Mouse (Mus musculus) inflammation-experienced regulatory T-cells, adult 6 months (primary cell): Measurements from ENCODE around the gene Klf13. TPM values are rescaled to one million over a fixed set of nuclear protein-coding genes. Genes with fewer than 3 reads are reported as not detected.

Source experiments
- ATAC-seq: one replicate; pipeline ENCODE4 v1.8.0; 2017
- polyA plus RNA-seq, 3 experiments: library from polyadenylated mRNA; unstranded; fragments of 100-300 nt; shearing (Covaris generic); gene quantifications; one replicate each; pipeline ENCODE4 v1.2.1; 2017

The Klf13 gene
- polyA plus RNA-seq, result 100 to 1,000 TPM; 125 to 194 (median 163) TPM

DNA sequence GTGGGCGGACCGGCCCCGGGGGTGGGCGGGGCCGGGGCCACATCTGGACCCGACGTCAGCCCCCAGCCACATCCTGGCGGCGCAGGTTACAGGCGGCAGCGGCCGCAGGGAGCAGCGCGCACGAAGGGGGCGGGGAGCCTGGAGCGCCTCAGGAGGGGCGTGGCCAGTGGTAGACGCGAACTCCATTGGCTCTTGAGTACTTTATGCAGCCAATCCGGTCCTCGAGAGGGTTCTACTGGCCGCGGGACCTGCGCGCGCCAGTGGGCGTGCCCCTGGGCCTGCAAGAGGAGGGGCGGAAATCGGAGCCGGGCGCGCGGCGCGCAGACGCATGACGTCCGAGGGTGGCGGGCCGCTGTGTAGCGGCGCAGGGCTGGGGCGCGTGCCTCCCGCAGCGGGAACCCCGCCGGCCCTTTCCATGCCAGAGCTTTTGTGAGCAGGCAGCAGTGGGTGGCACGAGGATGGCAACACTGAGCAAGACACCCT is at the start of gene Klf13:
Klf13 (minus strand) TSS at position 2 of the 483 bp plus-strand sequence.
- ATAC-seq, result peak; percentile 67

DNA sequence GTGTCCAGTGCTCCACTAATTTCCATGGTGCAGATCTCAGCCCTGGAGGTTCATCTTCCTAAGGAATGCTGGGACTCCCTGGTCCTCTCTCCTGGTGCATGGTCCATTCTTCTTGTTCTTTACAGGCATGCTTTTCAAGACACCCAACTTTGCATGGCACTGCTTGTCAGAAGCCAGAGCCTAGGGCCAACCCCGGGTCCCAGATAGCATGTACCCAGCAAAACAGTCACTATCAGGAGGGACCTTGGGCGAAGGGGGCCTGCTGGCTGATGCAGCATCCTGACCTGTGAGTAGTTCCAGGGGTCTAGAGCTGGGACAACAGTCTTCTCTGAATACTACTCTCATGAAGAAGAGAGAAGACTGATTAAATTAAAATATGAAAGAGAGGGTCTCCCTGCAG is 49.7 kb upstream of the Klf13 start:
- no peak for ATAC-seq

DNA sequence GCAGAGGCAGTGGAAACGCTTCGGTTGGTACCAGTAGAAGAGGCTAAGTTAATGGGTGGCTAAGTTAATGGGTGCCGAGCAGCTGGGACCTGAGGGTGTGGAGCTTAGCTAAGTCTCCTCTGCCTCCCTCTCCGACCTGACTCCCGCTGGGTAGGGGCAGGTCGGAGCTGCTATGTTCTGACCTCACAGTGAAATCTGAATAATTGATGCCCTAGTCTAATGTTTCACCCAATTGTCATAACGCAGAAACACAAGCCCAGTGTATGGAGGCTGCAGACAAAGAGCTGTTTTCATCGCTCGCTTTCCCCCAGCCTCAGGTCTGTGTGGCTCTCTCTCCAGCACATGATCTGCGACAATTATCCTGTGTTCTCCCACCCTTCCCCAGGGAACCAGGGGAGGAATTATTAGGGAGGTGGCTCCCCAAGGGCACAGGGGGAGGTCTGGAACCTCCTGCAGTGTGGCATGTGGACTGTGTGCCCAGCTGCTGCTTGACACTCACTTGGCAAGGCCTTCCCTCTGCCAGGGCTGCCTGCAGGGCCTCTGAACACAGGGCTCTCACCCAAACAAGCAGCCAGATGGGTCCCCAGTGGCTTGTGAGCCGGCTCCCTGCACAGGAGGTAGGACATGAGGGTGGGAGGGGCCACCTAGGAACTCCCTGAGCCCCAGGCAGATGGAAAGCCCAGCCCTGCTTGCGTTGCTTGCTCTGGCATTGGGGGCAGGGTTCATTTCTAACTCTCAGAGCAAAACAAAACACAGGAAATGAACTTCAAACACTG is 47.9 kb upstream of the Klf13 start:
- peak; percentile 60 for ATAC-seq

DNA sequence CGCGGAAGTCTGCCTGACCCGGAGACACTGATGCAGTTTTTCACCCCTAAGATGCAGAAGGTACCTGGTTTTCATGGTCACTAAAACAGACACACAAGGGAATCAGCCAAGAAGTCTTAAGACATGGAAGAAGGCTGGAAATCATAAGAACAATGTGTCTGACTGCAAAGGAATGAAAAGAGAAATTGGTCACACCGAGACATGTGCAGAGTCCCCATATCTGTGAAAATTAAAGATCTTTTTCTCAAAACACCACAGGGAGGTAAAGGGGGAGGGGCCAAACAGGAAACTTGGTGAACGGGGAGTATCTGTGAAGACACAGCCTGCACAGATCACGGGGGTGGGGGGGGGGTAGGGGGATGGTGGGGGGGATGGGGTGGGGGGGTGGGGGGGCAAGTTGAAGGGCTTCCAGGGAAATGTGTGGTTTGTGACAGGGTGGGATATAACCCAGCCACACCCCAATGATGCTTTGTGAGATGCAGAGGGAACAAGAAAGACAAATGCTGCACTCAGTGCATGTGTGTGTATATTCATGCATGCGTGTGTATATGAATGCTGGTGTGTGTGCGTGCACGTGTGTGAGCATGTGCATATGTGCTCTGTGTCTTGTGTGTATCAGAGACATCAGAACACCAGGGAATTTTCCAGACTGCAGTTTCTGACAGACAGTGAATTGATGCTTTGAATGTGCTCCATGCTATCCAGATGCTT is 47.1 kb upstream of the Klf13 start:
- peak; percentile 49 for ATAC-seq

DNA sequence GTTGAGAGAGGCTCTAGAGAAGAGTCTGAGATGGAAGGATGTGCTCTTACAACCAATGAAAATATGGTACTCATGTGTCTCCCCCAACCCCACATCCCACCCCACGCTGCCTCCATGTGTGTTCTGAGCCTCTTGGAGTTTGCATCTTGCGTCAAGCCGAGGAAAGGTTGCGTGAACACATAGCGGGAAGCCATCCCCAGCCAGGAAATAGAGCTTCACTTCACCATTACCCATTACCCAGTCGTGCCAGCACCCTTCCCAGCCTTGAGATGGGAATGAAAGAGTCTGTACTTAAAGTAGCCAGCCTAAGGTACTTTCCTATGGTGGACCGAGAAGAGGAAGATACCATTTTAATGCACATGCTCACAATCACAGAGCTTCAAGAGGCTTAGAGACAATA is 46.6 kb upstream of the Klf13 start:
- ATAC-seq, result peak; percentile 1

DNA sequence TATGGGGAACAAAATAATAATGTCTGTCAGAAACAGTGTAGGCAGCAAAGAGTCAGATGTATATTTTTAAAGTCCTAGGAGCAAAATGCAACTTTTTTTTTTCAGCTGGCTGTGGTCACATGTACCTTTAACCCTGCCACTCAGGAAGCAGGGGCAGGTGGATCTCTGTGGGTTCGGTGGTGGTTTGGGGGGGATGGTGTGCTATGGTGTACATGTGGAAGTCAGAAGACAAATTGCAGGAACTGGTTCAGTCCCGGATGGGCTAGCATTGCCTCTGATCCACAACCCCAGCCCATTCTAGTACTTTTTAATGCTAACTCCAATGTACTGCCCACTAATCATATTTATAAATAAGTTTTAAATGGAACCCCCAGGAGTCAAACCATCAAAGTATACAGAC is 45.6 kb upstream of the Klf13 start:
- ATAC-seq, result peak; percentile 74

DNA sequence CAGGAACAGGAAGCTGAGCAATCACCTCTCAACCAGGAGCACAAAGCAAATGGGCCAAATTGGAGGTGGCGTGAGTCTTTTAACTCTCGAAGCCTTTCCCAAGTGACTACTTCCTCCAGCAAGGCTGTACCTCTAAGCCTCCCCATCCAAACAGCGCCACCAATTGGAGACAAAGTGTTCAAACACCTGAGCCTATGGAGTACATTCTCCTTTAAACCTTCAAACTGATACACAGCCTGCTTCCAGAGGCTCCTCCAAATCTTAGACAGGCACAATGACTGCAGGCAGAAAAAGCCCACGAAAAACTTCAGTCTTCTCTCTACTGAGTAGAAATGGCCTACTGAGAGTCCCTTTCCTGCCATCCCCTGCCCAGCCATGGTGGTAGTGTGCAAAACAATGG is 38.9 kb upstream of the Klf13 start:
- no peak for ATAC-seq

DNA sequence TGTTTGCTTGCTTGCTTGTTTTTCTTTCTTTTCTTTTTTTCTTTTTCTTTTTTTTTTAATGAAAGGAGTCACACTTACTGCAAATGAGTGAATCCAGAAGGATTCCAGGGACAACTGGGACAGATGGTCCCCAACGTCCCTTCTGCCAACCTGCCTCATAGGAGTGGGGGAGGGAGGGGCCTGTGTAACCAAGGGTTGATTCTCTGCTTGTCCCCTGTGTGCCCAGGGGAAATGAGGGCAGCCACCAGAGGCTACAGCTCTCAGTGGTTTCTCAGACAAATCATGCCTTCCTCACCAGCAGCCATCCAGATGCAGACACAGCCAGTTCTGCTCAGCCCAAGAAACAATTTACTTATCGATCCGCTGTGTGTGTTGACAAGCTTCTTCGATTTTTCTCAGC is 32.3 kb upstream of the Klf13 start:
- no peak for ATAC-seq

DNA sequence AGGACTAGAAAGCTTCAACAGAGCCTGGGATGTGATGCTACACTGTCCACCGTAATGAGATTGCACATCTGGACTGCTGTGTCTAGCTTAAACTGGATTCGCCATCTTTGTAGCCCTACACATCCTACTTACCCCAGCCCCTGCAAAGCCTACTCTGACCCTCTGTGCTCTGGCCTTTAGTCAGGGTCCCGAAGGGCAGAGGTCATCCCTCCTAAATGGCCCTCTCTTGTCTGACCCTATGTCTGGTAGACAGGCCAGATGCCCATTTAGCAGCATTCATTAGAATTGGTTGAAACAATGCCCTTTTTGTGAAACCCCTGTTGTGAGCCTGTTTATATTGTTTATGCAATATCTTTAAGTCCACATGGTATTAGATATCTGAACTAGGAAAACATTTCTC is 31.2 kb upstream of the Klf13 start:
- no peak for ATAC-seq

DNA sequence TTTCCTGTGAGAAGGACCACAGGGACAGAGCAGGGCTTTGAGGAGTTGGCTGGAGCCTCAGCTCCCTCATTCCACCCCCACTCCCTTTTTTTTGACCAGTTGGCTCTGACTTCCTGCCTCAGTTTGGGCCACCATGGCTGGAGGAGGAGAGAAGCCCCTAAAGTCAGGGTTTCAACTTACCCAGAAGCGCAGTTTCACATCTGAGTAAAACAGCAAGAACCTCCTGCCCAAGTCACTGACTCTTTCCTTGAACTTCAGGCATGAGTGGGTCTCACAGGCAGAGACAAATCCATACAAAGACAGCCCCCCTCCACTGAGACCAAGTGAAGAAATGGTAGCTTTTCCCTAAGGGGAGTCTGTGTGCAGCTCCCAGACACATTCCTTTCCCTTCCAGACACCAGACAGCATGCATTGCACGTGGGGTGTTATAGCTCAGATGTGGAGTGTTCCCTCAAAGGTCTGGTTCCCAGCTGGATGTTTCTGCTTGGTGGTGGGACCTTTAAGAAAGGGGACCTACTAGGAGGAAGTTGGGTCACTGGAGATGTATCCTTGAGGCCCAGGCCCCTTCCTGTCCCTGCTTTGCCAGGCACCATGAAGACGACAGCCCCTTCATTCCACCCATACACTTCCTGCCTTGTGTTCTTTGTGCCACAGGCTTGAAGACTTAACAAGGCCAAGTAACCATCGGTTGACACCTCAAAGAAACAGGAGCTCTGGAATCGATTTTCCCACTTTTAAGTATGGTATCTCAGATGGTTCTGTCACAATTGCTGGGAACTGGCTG is 27.1 kb upstream of the Klf13 start:
- peak; percentile 69 for ATAC-seq

DNA sequence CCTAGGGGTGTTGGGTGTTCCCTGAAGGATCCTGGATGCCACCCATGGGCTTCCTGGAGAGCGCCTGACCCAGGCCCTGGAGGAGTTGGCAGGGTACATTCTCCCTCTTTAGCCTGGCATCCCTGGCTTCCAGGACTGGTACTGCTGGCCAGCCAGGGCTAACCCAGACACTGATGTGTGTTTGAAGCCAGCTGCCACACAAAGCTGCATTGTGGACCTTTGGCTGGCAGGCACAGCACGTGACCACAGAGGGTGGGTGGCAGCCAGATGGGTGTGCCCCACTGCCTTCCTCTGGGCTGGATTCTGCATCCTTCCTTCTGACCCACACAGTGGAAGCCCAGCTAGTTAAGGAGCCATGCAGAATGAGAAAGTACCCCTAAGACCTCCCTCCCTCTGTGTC is 26.4 kb upstream of the Klf13 start:
- no peak for ATAC-seq

DNA sequence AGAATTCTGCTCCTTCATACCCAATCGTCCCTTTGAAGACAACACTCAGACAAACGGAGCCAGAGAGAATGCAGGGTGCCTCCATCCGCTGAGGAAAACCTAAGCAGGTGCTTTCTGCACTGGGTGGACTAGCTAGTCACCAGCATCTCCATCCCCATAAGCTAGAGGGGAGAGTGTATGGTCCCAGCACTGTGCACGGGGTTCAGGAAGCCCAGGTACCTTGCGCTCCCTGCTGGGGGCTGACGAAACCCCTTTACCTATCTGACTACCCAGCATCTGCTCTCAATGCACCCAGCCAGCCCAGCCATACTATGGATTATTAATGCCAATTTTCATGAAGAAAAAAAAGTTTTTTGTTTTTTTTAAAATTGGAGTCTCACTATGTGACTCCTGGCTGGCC is 25.4 kb upstream of the Klf13 start:
- no peak for ATAC-seq

DNA sequence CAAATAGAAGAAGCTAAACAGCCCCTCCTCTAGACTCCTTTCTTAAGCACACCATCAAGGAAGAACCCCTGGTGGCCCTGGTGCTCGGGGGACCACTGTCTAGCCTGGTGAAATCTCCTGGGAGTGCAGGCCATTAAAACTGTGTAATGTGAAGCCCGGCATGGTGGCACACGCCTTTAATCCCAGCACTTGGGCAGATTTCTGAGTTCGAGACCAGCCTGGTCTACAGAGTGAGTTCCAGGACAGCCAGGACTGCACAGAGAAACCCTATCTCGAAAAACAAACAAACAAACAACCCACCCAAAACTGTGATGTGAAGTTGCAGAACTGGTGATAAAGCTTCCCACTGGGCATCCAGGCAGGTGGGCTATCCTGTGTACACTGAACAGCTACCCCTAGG is 24.9 kb upstream of the Klf13 start:
- no peak for ATAC-seq

DNA sequence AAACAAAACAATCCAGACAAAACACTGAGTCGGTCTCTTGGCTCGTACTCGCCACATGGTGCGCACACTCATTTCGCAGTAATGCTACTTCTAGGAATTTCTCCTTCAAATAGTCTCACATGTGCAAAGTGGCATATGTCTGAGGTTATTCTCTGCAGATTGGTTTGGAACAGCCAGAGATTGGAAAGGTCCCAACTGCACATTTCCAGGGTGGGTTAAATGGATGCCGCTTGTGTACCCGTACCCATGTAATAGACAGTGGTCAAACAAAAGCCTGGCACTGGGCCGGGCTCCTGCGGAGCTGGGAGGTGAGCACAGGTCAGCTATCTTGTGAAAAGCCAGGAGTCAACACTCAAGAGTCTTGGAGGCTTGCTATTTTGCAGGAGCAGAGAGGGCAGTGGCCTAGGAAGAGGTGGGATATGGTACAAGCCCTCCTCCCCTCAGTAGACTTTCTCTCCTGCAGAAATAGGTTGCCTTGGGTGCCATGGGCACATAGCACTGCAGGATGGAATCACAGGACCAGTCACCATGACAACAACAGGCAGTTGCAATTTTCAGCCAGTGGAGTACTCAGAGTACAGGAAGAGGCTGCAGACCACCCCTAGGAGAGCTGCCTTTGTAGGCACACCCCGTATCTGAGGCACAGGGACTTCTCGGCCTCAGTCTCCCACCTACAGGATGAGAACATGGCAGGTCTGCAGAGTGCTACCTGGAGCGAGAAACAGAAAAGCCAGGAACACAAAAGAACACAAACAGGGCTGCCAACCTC is 19.3 kb upstream of the Klf13 start:
- no peak for ATAC-seq

DNA sequence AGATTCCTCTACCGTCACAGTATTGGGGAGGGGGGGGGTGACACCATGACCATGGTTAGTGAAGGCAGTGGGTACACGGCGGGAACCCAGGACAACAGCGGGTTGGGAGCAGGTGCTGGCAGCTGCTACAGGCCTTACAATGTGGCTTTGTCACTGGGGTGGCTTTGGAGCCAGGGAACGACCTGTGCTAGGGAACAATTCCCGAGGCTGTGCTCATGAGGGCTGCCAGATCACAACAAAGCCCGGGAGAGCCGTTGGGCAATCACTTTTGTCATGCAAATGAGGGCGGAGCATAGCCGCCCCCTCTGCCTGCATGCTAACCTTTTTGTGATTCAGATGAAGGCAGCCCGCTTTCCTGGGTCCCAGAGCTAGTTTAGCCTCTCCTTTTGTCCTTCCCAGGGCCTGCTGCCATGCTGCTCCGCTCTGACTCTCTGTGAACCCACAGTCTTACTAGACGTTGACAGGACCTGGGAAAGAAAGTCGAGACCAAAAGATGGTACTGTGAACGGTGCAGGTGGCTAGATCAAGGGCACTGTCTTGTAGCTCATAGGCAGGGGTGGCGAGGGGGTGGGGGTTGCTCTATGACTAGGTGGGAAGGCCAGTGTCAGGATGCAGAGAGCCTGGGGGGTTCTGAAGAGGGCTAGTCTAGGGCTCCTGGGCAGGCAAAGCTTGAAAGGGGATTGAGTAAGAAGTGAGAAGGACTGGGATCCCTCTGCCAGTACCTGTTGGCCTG is 18.4 kb upstream of the Klf13 start:
- peak; percentile 35 for ATAC-seq

DNA sequence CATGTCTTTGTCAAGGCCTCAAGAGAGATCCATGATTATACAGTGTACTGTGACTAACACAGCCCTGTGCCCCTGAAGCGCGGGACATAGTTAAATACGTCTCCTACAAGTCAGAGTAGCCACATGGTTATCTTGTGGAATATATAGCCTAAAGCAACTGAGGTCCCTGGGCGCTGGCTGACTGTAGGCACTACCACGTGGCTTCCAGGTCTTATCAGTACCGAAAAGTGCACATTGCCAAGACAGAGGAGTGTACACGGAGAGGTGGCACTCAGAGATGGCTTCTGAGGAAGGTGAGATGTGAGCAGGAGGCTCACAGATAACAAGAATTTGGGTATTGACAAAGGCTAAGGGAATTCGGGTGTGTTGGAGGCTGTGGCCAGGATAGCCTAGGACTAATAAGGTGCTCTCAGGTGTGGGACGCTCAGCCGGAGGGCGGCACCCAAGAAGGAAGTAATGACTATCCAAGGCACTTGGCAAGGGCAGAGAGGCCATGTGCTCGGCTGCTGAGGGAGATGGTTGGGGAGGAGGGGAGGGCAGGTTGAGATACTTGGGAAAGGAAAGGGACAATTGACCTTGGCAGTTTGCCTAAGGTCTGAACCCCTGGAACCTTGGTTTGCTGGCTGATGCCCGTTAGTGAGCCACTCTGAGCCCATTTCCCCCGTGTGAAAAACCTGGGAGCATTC is 17.6 kb upstream of the Klf13 start:
- ATAC-seq, result no peak

DNA sequence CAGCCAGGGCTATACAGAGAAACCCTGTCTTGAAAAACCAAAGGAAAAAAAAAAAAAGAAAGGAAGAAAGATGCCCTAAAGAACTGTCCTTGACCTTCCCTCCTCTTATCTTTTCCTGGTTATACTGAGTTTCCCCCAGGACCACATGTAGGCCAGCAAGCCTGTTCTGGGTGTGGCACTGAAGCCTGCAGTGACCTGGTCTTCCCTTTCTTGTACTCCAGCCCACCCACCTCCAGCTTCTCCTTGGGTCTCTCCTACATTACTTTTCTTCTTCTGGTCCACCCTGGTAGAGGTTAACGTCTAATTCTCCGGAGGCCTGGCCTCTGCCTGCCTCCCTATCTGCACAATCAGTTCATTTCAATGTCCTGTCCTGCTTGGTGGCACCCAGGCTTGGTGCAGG is 16.7 kb upstream of the Klf13 start:
- ATAC-seq, result no peak

DNA sequence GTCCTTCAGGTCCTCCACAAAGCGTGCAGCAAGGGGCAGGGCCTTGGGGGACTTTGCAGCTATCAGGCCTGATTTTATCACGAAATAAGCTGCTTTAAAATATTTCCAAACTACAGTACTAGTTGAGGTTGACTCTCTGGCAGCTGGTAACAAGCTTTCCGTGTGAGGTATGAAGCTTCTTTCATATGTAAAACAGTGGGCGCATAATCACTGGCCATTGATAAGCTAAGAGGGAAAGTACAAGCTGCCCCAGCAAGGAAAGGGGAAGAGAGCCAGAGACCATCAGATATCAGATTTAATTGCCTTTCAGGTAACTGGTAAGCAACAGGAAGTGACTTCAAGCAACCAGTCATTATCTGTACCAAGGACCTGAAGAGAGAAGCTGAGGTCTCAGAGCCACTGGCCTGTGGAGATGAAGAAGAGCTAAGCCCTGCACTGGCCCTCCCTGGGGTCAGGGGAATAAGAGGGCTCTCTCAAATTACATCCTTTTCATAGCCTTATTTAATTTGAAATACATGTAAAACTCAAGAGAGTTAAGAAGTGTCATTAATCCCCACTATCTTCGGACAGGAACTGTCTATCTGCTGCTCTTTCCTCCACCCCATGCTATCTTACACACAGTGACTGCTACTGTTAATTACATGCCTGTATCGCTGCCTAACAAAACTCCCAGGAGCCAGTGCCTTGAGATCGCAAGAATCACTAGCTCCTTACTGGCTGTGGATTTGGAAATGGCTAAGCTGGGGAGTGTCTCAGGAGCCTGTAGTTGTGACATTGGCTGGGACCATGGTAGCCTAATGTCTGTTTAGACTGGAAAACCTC is 13.6 kb upstream of the Klf13 start:
- peak; percentile 64 for ATAC-seq

DNA sequence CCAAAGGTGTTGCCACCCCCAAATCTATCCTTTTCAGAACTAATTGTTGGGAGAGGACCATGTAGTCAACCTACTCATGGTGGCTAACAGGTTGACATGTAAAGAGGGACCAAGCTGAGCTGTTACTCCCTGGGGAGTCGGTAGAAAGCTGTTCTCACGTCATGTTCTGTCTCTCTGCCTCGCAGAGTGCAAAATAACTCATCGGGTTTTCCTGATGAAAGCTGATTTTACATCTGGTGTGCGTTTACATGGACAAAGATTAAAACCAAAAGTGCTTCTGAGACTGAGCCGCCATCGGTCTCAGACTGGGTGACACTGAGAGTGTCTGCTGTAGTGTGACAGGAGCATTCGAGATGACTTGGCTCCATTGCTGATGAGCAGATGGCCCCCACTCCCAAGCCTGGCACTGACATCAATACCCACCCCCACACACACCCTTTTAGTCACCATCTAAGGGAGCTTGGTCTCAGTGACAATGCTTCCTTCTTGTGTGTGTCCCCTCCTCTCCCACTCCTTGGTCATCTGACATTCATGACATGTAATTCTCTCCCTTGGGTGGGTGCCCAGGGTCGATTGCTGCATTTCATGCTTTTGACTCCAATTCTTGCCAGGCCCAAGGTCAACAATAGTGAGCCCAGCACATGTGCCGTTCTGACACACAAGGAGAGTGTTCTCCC is 12.4 kb upstream of the Klf13 start:
- no peak for ATAC-seq

DNA sequence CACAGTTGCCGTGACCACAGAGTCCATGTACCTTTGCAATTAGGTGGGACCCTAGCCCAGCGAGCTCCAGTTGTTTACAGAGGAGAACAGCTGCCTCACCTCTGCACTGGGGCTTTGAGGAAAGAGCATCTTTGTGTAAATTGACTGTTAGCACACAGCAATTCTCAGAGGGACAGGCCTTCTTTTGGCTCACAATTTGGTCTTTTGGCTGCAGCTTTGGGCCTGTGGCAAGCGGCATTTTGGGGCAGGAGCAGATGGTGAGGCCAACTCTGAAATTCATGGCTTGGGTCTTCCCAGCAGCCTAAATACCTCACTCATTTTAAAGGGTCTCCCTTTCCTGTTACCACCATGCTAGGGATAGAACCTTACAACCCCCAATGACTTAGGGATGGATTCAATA is 10.5 kb upstream of the Klf13 start:
- ATAC-seq, result no peak
